Mouse (Mus musculus) bone marrow macrophage, adult 2 months (primary cell): ENCODE results near the gene Zfp286.

ENCODE experiments used
- CTCF ChIP-seq: IDR thresholded peaks from 2 replicates; pipeline ENCODE4 v1.5.1; 2012; ENCODE audit warnings: low read depth, mild to moderate bottlenecking, low read length, moderate library complexity
- POLR2A ChIP-seq: IDR thresholded peaks from 2 replicates; pipeline ENCODE4 v1.6.1; 2012; ENCODE audit warnings: mild to moderate bottlenecking, low read depth, low read length, borderline replicate concordance

DNA sequence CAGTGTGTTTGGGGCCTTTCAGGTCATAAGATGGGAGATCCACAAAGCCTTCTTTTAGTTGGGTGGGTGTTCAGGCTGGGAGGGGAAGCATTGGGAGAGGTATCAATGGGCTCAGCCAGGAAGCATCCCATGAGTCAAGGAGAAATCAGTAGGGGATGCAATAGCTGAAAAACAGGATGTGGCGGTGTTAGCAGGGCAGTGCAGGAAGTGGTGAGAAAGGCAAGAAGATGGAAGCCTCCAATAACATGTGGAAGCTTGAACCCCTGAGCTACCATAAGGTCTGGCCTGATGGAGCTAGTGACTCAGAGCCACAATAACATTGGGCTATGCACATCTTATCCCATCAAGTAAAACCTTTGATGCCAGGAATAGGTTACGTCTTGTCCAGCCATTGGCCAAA, 48.1 kb downstream of the Zfp286 start:
- TF ChIP-seq POLR2A (no peak), CTCF (no peak)
